Mouse (Mus musculus) small intestine, adult 2 months (tissue): Measurements from ENCODE around the gene Pappa2.

ENCODE experiments used
- CTCF ChIP-seq: fragments of 200-500 bp; IDR thresholded peaks from 2 replicates; pipeline ENCODE4 v1.5.1; 2012; ENCODE audit warnings: low read depth, mild to moderate bottlenecking, control low read depth, inconsistent platforms, low read length, moderate library complexity, mixed read lengths; ENCODE audit not compliant: insufficient replicate concordance, insufficient read length; ENCODE audit errors: extremely low read depth
- POLR2A ChIP-seq: fragments of 200-500 bp; IDR thresholded peaks from 2 replicates; pipeline ENCODE4 v1.6.1; 2012; ENCODE audit warnings: low read depth, mild to moderate bottlenecking, control low read depth, inconsistent platforms, low read length, moderate library complexity

- TF ChIP-seq CTCF (no peak), POLR2A (no peak)
These were observed 104.8 kb downstream of the Pappa2 start for GRCm38 (mm10) chr1:158875487-158875886.
